Mouse (Mus musculus): ENCODE results near the gene Ube2q1. TPM values are rescaled to one million over a fixed set of nuclear protein-coding genes. Genes with fewer than 3 reads are reported as not detected.
"Not testable (repeated sequence)": the region's sequence is repeated elsewhere in the genome, so short reads cannot be mapped to it uniquely, and the experiment has no call there.

Ube2q1 gene
- total RNA-seq, 2 experiments from 2014 or later = 83.9 to 91.6 TPM

DNA sequence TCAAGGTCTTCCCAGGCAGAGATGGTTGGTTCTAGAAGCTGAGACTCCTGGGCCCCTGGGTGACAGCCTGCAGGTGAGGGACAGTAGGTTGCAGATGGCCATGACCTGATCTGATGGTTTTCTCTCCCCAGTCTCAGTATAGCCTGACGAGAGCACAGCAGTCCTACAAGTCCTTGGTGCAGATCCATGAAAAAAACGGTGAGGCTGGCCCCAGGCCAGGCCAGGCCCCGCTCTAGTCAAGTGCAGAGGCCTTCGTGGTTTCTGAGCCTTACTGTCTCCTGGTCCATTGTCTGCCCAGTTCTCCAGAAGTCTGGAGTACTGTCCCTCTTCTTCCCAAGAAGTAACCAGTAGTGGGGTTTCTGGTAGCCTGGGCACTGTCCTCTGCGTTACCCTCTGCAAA lies 8.2 kb downstream of the Ube2q1 start:
- intact Hi-C loops (cut with DNase I) = no loop called here
- no peak for DNase-seq (ENCODE audit: low spot score in 2 of 2)

DNA sequence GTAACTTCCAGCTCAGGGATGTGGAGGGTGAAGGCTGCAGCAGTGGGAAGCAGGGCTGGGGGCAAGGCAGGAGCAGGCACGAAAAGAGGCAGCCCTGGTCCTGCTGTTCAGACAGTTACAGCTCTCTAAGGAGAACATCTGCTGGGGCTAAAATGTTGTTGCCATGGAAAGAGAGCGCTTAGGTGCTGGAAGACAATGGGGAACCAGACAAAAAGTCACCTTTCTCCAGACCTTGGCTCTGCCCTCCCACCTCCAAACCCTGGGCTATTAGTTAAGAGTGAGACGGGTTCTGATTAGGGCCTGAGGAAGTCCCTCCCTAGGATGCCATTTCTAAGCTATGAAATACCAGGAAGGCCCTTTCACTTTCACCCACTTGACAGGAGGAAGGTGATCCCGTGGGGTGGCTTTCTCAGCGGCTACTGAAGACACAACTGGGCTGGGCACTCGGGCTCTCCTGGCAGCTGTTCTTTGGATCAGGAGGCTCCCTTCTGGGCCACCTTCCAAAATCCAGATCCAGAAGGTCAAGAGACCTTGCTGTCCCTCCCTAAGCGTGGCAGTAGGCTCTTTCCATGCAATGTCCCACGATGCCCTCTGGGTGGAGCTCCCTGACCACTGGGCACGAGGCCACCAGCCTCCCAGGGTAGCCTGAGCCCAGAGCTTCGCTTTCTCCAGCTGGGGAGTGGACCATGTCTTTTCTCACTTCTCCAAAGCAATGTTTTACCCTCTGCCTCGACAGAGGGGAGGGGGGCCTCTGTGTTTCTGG lies 11.8 kb downstream of the Ube2q1 start:
- intact Hi-C loops (cut with DNase I) = loop anchor here (2.0 kb wide), 1 partner anchor 74 kb away; no protein-coding TSS in a partner anchor

GRCm38 (mm10) chr3:89786275-89786674 lies 12.9 kb downstream of the Ube2q1 start:
- no peak for DNase-seq (ENCODE audit: low spot score in 2 of 2)
- intact Hi-C loops (cut with DNase I) = no loop called here

More for the DNA sequence above, 11.8 kb downstream of the Ube2q1 start:
- DNase-seq (ENCODE audit: low spot score in 2 of 2) = peak; percentile 56 to 58

DNA sequence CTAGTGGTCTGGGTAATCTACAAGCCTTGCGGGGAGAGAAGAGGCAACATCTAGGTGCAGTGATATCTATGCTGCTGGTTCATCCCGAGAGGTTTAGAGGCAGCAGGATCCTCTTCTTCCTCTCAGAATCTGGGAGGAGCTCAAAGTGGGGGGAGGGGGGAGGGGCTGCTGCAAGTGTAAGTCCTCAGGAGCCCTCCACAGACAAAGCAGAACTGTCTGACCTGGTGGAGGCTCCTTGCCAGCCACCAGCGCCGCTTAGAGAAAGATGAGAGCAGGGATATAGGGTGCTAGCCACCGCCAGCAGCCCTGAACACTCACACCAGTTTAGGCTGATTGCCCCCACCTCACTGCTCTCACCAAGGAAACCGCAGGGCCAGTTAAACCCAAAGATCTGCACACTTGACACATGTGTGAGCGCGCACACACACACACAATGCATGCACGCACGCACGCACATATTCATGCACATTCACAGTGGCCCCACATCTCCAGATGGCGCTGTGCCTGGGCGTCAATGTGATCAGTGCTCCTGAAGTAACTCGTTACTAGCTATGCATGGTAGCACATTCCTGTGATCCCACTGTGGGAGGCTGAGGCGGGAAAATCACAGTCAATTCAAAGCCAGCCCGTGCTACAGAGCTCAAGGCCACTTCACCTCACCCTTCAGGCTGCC lies 15.4 kb downstream of the Ube2q1 start:
- DNase-seq (ENCODE audit: low spot score in 2 of 2) = no peak
- intact Hi-C loops (cut with DNase I) = no loop called here

- intact Hi-C loops (cut with DNase I) = no loop called here
- DNase-seq (ENCODE audit: low spot score in 2 of 2) = no peak
Measured at GRCm38 (mm10) chr3:89794616-89795015, 21.2 kb downstream of the Ube2q1 start.

- no peak for DNase-seq (ENCODE audit: low spot score in 2 of 2)
- intact Hi-C loops (cut with DNase I) = no loop called here
Measured at GRCm38 (mm10) chr3:89795746-89796145, 22.3 kb downstream of the Ube2q1 start.

- DNase-seq (ENCODE audit: low spot score in 2 of 2) = no peak
Measured at GRCm38 (mm10) chr3:89796358-89796757, 22.9 kb downstream of the Ube2q1 start.

GRCm38 (mm10) chr3:89798518-89798917 lies 25.1 kb downstream of the Ube2q1 start:
- intact Hi-C loops (cut with DNase I) = no loop called here
- DNase-seq (ENCODE audit: low spot score in 2 of 2) = no peak

More at GRCm38 (mm10) chr3:89796358-89796757, 22.9 kb downstream of the Ube2q1 start:
- intact Hi-C loops (cut with DNase I) = no loop called here

- DNase-seq (ENCODE audit: low spot score in 2 of 2) = no peak
- intact Hi-C loops (cut with DNase I) = no loop called here
Measured at GRCm38 (mm10) chr3:89799476-89799875, 26.1 kb downstream of the Ube2q1 start.

DNA sequence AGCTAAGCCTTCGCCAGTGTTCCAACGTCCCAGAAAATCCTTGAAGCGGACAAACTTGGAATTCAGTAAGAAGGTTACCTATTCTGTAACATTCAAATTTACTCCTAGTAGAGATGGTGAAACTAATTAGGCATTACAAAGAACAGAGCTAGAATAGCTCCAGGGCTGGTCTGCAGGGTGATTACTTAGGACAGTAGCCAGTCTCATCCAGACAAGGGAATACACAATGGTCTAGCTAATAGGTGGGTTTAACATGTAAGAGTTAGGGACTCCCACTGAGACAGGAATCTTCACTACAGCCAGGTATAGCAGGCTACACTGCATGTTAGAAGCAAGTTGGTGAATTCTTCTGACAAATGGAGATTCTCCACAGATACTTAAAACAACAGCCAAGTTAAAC lies 26.7 kb downstream of the Ube2q1 start:
- DNase-seq (ENCODE audit: low spot score in 2 of 2); intact Hi-C loops (cut with DNase I): not testable (repeated sequence)

GRCm38 (mm10) chr3:89800774-89801506 lies 27.5 kb downstream of the Ube2q1 start:
- DNase-seq (ENCODE audit: low spot score in 2 of 2) = no peak
- intact Hi-C loops (cut with DNase I) = no loop called here

GRCm38 (mm10) chr3:89801507-89801847 lies 28.1 kb downstream of the Ube2q1 start:
- intact Hi-C loops (cut with DNase I) = no loop called here
- DNase-seq (ENCODE audit: low spot score in 2 of 2) = no peak

GRCm38 (mm10) chr3:89802876-89803275 lies 29.5 kb downstream of the Ube2q1 start:
- intact Hi-C loops (cut with DNase I) = no loop called here
- no peak for DNase-seq (ENCODE audit: low spot score in 2 of 2)

- DNase-seq (ENCODE audit: low spot score in 2 of 2) = no peak
- intact Hi-C loops (cut with DNase I) = no loop called here
Measured at GRCm38 (mm10) chr3:89805179-89805578, 31.8 kb downstream of the Ube2q1 start.

- intact Hi-C loops (cut with DNase I) = no loop called here
- DNase-seq (ENCODE audit: low spot score in 2 of 2) = no peak
Measured at GRCm38 (mm10) chr3:89806751-89807150, 33.3 kb downstream of the Ube2q1 start.

DNA sequence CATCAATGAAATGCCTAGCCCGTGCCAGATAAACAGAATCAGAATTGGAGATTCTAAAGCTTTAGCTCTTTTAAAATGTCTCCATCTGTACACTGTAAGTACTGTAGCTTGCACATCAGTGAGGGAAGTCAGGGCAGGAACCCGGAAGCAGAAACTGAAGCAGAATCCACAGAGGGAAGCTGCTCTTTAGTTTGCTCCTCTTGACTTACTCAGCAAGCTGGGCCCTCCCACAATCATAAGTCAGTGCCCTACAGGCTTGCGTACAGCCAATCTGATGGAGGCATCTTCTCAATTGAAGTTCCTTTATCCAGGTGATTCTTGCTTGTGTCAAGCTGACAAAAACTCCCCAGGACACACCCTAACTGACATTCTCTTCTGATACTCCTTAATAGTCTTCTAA lies 33.8 kb downstream of the Ube2q1 start:
- DNase-seq (ENCODE audit: low spot score in 2 of 2) = no peak
- intact Hi-C loops (cut with DNase I) = no loop called here

DNA sequence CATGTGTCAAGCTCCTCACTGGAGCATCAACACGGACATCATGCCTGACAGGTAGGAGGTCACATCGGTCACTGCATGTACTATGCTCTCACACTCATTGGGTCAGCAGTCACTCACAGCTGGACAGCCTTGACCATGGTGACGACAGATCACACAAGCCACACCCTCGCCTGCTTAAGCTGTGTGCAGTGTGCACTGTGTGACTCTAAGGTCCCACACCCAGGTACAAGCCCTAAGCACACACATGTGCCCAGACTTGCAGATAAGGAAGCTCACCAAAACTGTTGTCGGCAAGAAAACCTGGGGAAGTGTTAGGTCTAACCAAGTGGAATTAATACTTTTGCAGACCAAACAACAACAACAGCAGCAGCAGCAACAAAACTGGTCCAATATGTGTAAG lies 34.5 kb downstream of the Ube2q1 start:
- no peak for DNase-seq (ENCODE audit: low spot score in 2 of 2)
- intact Hi-C loops (cut with DNase I) = no loop called here

DNA sequence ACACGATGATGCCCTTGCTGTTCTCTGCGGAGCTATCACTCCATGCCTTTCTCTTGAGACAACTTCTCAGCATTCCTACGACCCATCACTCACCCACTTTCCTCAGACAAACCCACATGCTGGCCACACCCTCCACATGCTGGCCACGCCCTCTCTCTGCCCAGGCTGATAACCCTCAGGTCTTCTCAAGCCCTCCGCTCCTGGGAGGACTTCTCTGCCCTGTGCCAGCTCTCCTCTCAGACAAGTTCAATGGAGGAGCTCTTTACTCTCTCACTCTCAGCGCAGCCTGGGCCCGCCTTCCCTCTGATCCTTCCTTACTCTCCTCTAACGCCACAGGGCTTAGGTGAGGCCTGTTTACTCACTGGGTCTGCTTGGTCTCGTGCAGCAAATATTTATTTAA lies 35.2 kb downstream of the Ube2q1 start:
- DNase-seq (ENCODE audit: low spot score in 2 of 2) = no peak
- intact Hi-C loops (cut with DNase I) = no loop called here

- intact Hi-C loops (cut with DNase I) = no loop called here
- no peak for DNase-seq (ENCODE audit: low spot score in 2 of 2)
Measured at GRCm38 (mm10) chr3:89810841-89811240, 37.4 kb downstream of the Ube2q1 start.

DNA sequence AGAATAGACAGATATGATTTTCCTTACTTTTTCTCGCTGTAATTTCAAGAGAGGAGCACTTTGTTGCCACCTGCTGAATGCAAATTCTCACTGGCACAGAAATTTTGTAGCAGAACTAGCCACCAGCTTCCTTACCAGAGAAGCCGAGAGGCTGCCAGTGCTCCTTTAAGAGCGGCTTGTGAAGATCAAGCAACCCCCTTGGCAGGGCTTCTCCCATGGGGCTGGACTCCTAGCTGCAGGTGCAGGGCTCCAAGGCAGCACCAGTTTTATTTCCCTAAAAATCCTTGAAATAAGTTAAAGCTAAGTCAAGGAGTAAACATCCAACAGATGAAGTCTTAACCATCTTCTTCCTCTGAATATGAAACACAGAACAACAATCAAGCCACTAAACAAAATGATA lies 38.8 kb downstream of the Ube2q1 start:
- DNase-seq (ENCODE audit: low spot score in 2 of 2) = no peak
- intact Hi-C loops (cut with DNase I) = no loop called here

- intact Hi-C loops (cut with DNase I) = no loop called here
- DNase-seq (ENCODE audit: low spot score in 2 of 2) = no peak
Measured at GRCm38 (mm10) chr3:89814051-89814450, 40.6 kb downstream of the Ube2q1 start.

Data from left cerebral cortex, postnatal 36 days (tissue).